Mouse (Mus musculus) E14TG2a.4 (cell line): ENCODE data around the gene Zc3h10.

Experiments used
- CTCF ChIP-seq: conservative IDR thresholded peaks from 2 replicates; pipeline ENCODE4 v1.5.1; 2014; ENCODE audit warnings: low read length
- NANOG ChIP-seq: IDR thresholded peaks from 2 replicates; pipeline ENCODE4 v1.6.1; 2014; ENCODE audit warnings: borderline replicate concordance, low read length, mixed read lengths
- POU5F1 ChIP-seq: IDR thresholded peaks from 2 replicates; pipeline ENCODE4 v1.6.1; 2014; ENCODE audit warnings: low read length, borderline replicate concordance

DNA sequence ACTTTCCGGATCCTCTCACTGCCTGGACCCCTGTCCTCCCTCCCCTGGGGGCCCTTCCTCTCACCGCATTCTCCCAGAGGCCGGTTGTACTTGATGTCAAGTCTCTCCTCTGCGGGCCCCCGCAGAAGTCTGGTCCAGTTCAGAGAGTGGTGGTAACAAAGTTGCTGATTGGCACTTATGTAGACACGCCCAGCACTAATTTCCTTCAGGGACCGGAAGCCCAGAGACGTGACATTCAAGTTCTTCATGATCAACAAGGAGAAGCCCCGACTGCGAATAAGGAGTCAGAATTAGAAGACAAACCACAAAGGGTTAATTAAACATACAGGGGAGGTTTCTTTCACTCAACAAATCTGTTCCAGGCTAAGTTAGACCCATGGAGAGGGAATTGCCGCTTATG, 30.8 kb upstream of the Zc3h10 start:
- no peak for TF ChIP-seq CTCF
- no peak for TF ChIP-seq NANOG
- no peak for TF ChIP-seq POU5F1
